Mouse (Mus musculus): ENCODE data around the gene Mpp6.
A peak's percentile ranks its signal among the peaks of the same experiment; 100 is the strongest.

Gene Mpp6

DNA sequence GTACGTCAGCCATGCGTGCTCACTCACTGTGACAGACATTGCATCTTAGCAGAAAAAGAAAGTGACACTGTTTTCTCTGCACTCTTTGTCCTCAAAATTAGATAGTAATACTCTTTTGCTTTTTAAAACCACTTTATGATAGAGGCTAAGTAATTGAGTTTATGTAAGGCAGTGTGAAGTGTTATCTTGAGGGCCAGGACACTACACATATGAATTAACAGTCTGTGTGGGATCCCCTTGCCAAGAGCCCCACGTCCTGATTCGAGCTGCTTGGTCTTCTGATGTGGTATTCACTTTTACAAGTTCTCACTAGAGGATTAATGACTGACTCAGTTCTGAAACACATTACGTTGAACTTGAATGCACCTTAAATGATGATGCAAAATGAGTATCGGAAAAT lies 49.8 kb downstream of the Mpp6 start:
- DNase-seq = no peak

DNA sequence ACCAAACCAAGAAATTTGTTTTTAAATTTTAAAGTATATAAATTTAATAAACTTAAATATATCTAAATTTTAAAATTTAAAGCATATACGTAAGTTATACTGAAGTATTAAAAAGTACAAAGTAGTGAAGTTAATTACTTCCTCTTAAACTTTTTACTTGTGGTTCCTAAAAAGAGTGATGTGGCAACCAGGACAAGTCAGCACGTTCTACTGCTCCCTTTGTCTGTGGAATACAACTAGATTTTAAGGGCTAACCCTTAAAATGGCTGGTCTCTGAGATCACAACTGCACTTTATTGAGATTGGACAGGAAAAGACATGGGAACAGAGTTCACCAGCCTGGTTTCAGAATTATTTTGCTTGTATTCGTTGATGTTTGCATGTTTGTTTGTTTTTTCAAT lies 53.0 kb downstream of the Mpp6 start:
- DNase-seq = no peak

DNA sequence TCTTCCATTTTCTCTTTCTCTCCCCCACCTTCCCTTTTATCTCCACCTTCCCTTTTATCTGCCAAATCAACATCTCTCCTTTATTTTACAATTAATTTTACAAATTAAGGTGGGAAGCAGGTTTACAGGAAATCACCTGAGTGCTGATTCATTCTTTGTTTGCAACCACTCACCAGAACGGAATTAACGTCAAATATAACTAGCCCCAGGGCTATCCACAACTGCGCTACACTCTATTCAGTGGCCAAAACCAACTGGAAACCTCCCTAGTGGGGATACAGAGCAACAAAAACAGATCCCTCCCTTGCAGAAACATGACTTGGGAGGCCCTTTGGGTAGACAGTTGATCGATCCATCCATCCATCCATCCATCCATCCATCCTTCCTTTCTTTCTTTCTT lies 58.8 kb downstream of the Mpp6 start:
- DNase-seq = no peak

DNA sequence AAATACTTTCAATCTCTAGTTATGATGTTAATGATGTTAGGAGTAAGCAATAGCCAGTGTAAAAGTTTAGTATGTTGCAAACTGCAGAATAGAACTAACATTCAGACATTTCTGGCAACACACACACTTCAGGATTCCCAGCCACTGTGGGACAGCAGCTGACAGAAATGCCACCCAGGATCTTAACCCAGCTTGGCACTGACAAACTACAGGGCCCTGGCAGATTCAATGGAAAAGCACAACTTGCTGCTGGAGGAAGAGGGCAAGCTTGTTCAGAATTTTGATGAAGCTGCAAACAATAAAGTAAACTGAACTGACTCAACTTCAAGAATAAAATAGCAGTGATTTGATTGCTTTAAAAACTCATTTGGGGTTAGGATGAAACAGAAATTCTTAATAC lies 59.7 kb downstream of the Mpp6 start:
- DNase-seq = no peak

DNA sequence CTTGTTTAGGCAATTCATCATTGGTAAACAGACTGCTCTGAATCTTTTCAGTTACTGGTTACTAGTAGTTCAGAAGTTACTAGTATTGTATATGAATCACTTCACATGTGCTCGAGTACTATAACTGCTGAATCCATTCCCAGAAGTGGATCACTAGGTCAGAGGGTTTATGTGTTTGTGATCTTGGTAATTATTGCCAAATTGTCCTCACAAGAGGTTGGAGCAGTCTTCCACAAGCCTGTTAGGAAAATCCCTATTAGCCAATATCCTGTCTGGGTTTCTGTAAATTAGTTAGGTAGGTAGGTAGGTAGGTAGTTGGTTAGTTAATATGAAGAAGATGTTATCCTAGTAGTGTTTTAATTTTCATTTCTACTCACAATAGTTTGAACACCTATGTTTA lies 65.7 kb downstream of the Mpp6 start:
- no peak for DNase-seq

DNA sequence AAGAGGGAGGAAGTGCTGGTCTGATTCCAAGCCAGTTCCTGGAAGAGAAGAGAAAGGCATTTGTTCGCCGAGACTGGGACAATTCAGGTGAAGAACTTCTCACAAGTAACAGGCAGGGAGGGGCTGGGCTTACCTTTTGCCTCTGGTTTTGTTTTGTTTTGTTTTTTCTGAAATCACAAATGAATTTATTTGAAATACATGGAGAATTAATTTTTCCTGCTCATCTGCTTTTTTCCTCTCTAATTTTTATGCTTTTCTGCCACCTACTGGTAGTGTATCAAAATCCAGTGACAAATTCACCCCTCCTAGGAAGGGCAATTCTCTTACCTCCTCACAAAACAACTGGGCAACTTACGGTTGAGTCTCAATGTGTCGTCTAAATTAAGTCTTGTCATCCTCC lies 70.1 kb downstream of the Mpp6 start:
- DNase-seq = peak; percentile 17

DNA sequence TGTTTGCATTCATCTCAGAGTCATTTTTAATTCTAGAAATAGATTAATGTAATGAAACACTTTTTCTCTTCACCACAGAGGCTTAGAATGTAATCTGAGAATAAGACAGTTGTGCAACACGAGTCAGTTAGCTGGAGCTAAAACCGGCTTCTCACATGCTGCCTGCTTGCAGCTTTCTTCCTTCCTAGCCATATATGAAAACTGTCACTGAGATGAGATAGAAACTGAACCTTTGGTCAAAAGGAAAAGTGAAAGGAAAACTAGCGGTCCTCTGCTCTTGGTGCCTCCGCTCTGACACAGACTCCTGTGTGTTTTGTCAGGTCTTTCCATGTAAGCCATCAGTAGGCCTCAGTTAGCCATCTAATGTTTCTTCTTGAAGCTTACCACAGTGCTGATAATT lies 77.9 kb downstream of the Mpp6 start:
- DNase-seq = no peak

DNA sequence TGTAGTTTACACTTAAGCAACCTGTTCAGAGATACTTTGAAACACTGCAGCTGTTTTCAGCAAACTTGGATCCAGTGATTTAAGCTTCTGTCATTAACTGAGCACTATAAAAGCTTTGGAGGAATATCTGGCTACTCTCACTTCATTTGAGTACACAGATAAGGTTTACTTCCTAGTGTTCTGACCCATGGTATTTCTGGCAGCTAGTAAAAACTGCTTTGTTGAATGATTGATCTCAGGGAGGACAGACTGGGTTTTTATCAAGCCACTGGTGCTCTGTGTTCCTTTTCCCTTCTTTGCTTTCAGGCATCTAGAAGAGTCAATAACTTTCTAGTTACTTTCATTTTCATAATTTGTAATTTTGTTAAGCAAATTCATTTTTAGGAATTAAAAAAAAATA lies 79.3 kb downstream of the Mpp6 start:
- DNase-seq = no peak

DNA sequence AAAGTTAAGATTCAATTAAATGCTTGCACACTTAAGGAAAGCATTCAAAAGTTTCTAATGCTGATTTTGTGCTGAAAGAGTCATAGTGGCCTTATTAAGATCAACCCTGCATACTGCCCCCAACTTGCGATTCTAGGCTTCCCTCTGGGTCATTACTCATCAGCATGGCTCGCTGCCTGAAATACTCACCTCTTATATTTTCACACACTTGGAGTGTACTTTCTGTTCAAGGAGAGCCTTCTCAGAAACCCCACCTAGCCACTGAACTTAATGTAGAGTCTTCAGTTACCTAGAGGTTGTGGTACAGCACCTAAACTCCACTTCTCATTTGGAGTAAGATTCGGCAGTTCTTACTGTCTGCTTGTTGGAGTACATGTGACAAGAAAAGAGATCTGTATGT lies 81.6 kb downstream of the Mpp6 start:
- no peak for DNase-seq

DNA sequence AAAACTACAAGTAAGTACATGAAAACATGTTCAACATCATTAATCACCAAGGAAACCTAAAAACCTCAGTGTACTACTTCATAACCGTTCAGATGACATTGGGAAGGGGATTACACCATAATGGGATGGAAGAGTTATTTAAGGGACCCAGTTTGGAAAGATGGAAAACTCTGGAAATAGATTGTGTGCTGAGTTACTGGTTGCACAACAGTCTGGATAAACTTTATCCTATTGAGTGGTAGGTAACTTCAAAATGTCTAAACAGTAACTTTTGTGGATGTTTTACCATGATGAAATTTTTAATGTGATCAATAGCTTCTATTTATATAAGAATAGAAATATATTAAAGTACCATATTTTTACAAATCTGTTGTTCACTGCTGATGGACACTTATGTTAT lies 82.1 kb downstream of the Mpp6 start:
- no peak for DNase-seq

DNA sequence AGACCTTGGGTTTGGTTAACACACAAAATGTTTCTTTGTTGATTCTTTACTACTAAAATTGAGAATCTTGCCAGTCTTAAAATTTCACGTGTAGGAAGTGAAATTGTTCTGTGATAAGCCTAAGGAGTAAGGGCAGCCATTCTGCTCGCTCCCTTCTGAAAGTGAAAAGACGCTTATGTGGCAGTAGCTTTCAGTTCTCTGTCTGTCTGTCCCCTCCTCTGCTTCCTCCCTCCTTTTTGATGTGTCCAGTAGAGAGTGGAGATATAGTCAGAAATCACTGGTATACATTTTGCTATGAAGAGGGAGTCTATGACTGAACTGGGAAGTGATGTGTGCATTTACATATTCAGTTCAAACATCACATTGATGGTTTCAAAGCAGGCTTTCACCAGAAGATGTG lies 82.8 kb downstream of the Mpp6 start:
- DNase-seq = no peak

DNA sequence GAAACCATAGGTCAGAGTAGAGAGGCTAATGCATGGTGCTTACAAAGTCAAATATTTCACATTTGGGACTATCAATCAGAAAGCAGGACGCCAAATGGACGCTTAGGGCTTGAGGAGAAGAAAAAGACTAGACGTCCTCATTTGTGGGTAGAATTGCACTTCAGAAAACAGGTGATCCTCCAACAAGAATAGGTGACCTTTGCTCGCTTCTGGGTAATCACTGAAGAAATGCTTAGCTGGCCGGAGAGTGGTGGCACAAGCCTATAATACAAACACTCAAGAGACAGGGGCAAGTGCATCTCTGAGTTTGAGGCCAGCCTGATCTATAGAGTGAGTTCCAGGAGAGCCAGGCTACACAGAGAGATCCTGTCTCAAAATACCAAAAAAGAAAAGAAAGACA lies 83.8 kb downstream of the Mpp6 start:
- DNase-seq = no peak

DNA sequence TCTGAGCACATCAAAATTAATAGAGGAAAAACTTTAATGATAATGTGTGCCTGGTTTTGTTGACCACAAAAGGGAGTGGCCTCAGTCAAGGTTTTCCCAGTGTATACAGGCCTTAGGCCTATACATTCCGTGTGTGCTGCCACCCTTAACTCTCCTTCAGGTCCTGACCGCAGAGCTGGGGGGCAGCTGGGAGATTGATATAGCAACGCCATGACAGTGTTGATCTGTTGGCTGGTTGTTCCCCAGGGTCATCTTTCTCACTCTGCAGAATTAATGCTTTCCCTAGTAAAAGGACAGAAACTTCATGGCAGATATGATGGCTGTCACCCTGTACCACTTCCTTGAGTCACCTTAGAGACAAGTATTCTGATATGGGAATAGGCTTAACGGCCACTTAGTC lies 94.3 kb downstream of the Mpp6 start:
- no peak for DNase-seq

DNA sequence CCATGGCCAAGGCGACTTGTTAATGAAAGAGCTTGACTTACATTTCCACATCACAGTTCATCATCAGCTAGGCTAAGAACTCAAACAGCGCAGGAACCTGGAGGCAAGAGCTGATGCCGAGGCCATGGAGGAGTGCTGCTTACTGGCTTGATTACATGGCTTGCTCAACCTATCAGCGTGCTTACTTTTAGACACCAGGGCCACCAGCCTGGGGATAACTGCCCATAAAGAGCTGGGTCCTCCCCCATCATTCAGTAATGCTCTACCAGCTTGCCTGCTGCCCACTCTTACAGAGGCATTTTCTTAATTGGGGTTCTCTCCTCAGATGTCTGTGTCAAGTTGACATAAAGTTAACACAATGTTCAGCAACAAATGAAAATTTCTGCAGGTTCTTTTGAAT lies 95.1 kb downstream of the Mpp6 start:
- DNase-seq = no peak

DNA sequence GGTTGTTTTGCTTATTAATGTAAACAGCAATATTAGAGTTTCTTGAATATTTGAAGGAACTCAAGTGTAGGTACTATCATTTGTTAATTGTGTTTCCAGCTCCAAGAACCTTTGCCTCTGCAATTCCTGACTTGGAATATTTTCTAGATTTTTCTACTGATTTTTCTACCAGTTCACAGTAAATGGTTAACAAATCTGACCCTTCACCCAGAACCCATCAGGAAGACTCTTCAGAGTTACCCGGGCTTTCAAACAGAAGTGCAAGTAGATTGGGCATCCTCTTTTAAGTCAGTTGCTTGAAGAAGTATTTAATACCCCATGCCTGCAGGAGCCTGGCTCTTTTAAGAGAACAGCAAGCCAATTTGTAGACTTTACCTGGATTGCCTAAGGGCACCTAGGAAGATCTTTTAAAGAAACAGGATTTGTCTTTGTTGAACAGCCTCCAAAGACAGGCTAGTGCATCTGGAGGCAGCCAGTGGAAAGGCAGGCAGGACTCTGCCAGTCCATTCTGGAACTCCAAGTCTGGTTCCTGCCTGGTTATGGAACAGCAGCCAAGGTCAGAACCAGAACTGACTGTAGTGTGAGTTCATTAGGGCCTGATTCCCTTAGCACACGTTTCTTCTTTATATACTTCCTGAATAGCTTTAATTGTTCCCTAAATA lies 104.8 kb downstream of the Mpp6 start:
- DNase-seq = peak; percentile 48

DNA sequence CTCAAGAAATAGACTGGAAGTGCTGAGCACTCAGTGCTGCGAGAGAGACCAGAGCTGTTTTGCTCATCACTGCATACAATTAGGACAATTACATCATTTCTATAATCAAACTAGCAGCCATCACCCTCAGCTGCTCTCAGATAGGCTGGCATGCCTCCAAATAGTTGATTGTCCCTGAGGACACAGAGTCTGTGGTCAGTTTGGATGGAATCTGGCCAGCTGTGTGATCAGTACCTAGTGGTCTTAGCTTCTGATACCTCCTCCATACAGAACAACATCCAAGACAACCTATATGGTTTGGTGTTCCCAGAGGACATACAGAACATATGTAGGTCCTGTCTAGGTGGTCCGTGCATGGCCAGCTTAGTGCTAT lies 105.3 kb downstream of the Mpp6 start:
- DNase-seq = peak; percentile 16

DNA sequence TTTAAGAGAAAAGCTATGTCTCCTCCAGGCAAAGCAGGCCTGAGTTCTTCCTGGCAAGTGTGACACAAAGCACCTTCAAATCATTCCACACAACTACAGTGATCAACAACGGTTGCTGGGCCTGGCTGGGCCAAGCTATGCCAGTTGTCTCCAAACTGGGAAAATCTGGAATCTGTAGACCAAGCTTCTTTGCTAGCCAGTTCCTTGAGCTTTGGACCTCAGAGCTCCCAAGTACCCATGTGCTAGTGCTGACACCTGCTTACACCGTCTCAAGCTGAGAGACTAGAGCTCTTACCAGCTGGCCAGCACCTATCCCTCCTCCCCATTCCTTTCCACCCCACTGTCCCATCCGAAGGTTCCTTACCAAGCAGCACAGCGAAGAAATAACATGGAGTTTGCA lies 105.9 kb downstream of the Mpp6 start:
- peak; percentile 32 for DNase-seq

DNA sequence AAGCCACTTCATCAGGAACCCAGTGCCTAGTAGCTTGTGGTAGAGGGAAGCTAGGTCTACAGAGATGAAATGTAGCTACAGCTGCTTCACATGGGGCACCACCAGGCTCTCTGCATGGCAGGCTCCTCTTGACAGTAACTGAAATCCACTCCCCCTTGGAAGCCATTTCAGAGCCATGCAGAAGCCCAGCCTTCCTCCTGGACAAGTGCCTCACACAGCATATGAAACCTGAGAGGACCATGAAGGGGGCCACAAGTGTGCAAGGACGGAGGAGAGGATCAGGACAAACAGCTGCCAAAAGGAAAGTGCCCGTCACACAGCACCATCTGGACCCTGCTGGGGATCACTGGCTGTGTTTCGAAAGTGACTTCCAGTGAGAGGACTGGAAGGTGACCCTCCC lies 108.6 kb downstream of the Mpp6 start:
- DNase-seq = no peak

DNA sequence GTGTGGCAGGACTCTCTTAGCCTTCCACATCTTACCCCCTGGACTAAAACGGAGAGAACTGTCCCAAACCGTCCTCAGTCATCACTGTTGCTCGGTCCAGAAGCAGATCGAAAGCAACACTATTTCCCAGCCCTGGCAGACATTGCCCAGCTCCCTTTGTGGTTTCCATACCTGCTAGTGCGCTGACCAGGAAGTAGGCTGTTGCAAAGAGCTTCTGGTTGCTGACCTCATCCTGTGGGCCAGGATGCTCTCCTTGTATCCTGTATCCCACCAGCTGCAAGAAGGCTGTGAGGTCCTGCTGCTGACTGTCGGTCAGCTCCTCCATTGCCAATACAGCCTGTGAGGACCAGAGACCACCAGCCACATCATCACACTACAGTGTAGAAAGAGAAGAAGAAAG lies 109.0 kb downstream of the Mpp6 start:
- no peak for DNase-seq

DNA sequence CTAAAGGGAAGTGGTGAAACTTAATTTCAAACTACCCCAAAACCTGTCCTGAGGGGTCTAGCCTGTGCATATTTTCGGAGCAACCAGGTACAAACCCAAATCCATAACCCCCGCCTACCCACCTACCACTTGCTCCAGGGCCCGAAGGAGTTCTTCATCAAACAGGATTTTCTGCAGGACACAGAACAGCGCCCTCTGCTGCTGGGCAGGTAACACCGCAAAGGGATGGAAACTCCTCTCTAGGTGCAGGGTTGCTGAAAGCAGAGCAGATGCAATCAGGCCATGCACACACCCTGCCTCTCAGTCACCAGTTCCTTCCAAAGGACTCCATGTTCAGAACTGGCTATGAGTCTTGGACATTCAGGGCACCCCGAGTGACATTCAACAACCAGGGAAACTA lies 110.8 kb downstream of the Mpp6 start:
- peak; percentile 40 for DNase-seq

DNA sequence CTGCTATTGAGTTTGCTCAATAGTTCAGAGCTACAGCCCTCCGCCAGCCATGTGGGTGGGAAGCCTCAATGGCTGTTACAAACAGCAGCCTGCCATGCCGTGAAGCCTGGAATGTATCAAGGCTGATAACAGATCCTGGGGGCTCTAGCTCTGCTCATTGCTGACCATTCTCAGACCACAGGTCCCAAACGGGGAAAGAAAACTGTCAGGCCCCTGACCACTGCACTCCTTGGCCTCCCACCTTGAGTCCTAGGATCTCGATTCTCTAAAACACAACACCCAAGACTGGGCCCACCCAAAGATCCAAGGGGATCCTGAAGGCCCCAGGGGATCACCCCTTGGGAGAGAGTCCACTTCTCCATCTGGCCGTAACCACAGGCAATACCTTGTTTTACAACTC lies 112.3 kb downstream of the Mpp6 start:
- DNase-seq = no peak

DNA sequence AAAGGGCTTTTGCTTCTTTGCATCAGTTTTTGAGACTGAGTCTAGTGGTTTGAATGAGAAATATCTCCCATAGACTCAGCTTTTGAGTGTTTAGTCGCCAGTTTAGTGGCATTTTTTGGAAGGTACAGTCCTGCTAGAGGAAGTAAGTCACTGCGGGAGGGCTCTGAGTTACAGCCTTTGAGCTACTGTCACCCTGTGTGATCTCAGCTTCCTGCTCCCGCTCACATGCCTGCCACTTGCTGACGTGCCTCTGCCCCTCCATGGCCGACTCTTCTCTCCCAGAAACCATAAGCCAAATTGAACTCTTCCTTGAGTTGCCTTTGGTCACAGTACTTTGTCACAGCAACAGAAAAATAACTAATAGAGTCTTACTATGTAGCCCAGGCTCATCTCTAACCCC lies 112.9 kb downstream of the Mpp6 start:
- no peak for DNase-seq

DNA sequence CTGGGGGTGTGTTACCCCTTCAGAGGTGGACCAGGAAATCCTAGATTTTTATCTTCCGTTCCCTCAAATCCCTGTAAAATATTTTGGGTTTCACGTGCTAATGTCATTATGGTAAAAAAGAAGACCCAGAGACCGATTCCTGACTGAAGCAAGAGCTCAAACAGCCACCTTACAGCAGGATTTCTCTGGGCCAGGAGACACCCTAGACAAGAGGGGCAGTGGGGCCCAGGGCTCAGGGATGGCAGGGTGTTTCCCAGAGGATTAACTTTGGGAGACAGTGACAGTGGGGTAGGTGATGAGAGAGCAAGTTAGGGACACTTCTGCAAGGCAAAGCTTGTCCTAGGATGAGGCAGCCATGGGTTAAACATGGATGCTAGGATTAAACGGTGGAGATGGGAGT lies 113.6 kb downstream of the Mpp6 start:
- no peak for DNase-seq

DNA sequence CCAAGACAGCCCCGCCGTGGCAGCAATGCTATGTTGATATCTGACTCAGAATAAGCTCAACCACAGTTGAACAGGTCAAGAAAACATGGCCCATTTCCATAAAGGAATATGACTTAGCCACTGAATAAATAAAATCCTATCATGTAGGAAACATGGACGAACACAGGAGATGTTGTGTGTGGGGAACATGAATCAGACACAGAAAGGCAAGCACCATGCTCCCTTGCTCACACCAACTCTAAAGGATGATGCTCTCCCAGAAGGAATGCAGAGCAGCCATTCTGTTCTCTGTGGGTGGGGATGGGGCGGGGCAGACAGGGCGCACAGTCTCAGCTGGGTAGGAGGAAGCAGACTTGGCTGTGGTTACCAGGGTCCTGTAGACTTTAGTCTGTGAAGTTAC lies 115.2 kb downstream of the Mpp6 start:
- DNase-seq = no peak

DNA sequence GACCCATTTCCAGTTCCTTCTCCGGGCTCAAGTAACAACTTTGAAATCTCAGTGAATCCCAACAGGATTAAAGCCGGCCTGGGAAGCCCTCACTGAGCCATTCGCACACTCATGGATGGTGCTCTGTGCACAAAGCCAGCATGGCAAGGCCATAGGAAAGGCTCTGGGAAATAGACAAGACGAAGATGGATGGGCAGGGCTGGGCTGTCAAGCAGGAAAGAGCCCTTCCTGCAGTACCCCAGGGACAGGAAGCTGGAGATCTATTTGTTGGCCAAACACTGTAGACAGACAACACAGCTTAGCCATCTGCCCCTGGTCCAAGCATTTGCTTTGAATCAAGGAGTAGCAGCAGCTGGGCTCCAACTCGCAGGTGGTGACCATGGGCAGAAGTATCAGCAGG lies 118.1 kb downstream of the Mpp6 start:
- DNase-seq = no peak

DNA sequence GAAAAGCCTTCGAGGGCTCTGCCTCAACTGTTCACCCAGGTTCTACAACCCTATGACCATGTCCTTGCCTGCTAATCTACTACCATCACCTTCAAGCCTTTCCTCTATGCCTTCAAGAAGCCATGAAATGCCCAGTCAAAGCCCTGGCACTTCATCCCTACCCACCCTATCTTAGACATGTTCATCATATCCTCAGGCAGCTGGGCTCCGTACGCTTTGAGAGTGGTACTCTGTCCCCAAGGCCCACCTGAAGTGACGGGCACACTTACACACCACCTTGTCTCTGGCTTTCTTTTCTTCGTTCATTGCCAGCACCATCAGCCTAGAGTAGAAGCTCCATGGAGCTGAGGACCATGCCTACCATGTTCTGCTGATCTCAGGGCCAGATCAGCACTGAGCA lies 121.2 kb downstream of the Mpp6 start:
- DNase-seq = no peak

Measured in kidney, adult 18-20 months (tissue).